In the genomic region with DNA sequence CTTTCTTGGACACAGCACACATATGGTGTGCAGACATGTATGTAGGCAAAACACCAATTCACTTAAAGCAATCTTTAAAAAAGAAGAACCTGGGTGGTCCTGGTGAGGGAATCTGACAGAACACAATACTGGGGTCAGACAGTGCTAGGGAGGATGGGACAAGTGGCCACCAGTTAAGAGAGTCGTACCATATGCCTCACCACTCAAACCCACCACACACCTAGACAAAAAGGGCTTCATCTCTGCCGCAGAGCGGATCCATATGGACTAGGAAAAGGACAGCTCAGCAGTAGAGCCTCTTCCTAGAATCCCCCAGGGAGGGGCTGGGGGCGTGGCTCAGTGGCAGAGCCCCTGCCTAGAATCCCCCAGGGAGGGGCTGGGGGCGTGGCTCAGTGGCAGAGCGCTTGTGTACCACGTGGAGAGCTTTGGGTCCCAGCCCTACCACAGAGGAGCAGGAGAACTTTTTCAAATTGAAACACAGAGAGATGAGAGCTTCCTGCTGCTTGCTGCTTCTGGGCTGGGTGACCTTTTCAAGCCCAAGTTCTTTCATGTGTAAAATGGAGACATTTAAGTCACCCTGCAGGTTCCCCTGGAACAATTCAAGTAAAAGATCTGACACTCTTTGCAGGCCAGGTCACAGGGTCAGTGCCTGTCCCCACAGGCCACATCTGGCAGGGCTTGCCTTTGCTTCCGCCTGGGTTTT, we compare ENCODE assay signal across 9 mouse cellular contexts. TPM values are rescaled to one million over a fixed set of nuclear protein-coding genes. Genes with fewer than 3 reads are reported as not detected.
DNase-seq lines count a peak whose midpoint lies in the region; ATAC-seq and TF ChIP-seq lines count a peak whose summit lies in the region.
"Had no signal": no experiment of that assay in that cellular context is flagged by ENCODE, and none has a peak within 500 bp of the region (broad histone marks: within the 10 kb centered on the region; RNA-seq: fewer than 3 reads in every experiment).

No protein-coding gene starts in this region.

- intact Hi-C loops in gastrocnemius, adult 2 months (cut with DNase I), result no loop called here

- no peak overlapping the region for H3K9ac ChIP-seq in stomach, embryonic 15.5 days

- H3K27ac ChIP-seq in gastrocnemius, adult 2 months, result peak overlapping the region; percentile 20; the same call in 1 of the 2 replicates
- peak overlapping the region; percentile 48 for H3K27ac ChIP-seq in stomach, embryonic 15.5 days

- peaks cover 32% of the 10 kb centered on the region for H3K4me1 ChIP-seq in stomach, embryonic 15.5 days

- H3K36me3 ChIP-seq in stomach, embryonic 15.5 days, result peaks cover 41% of the 10 kb centered on the region

- H3K27me3 ChIP-seq in stomach, embryonic 15.5 days (replicated peaks), result no peaks in the 10 kb centered on the region

- 0 out of 2 replicates have a peak, but pooled peaks have one; percentile 11 for ATAC-seq in stomach, embryonic 15.5 days (ENCODE audit: insufficient read depth, low FRiP score, low read depth)

- TF ChIP-seq CTCF in gastrocnemius, adult 2 months (IDR thresholded peaks at IDR 0.05), result no peak

- 0 out of 2 replicates have a peak overlapping the region, but pooled peaks have one; percentile 10 for H3K4me2 ChIP-seq in stomach, embryonic 15.5 days

- no peaks in the 10 kb centered on the region for H3K9me3 ChIP-seq in stomach, embryonic 15.5 days

- no peak for DNase-seq in gastrocnemius, adult 2 months
- DNase-seq in gastrocnemius, postnatal 25 days, result no peak
- peak; percentile 69 for DNase-seq in testis, postnatal 10 days (ENCODE audit: low spot score)
- no peak for DNase-seq in testis, postnatal 14 days (ENCODE audit: low spot score)
- peak; percentile 80 for DNase-seq in kidney, postnatal 10 days
- DNase-seq in right cerebral cortex, postnatal 25 days, result no peak
- no peak for DNase-seq in right cerebral cortex, adult 18-20 months
- DNase-seq: cerebellum, adult 9-10 months had no signal

- 9% methylated on average over 8 of the region's 8 CpGs for WGBS in stomach, embryonic 15.5 days

- H3K4me3 ChIP-seq in gastrocnemius, adult 2 months, result no peak overlapping the region
- no peak overlapping the region for H3K4me3 ChIP-seq in stomach, embryonic 15.5 days (replicated peaks)

RNA-seq across cellular contexts. Expression of gene Nectin2, which starts 8.8 kb away (rescaled TPM):
- total RNA-seq in gastrocnemius, adult 2 months (2021), result 1 to 10 TPM; 1.4 to 1.5 TPM
- total RNA-seq in gastrocnemius, postnatal 25 days (2021), result 1 to 10 TPM; 2.1 to 3.9 TPM
- polyA plus RNA-seq in stomach, embryonic 15.5 days (2015; fragmentation: Nextera tagmentation; extraction: Ambion mirVana), result 129 and 136 TPM in 2 replicates

RNA-seq across cellular contexts. Expression of gene Tomm40, which starts 26.2 kb away (rescaled TPM):
- total RNA-seq in gastrocnemius, adult 2 months (2021), result 10 to 100 TPM; 41.0 to 52.4 TPM
- 10 to 100 TPM; 45.1 to 45.4 TPM for total RNA-seq in gastrocnemius, postnatal 25 days (2021)
- polyA plus RNA-seq in stomach, embryonic 15.5 days (2015; fragmentation: Nextera tagmentation; extraction: Ambion mirVana), result 161 and 181 TPM in 2 replicates

RNA-seq across cellular contexts. Expression of gene Bcam, which starts 29.3 kb away (rescaled TPM):
- 10 to 100 TPM; 21.9 to 26.7 TPM for total RNA-seq in gastrocnemius, adult 2 months (2021)
- 10 to 100 TPM; 25.3 to 33.9 TPM for total RNA-seq in gastrocnemius, postnatal 25 days (2021)
- 129 and 151 TPM in 2 replicates for polyA plus RNA-seq in stomach, embryonic 15.5 days (2015; fragmentation: Nextera tagmentation; extraction: Ambion mirVana)

RNA-seq across cellular contexts. Expression of gene Apoe, which starts 42.5 kb away (rescaled TPM):
- 10 to 100 TPM; 38.0 to 61.8 TPM for total RNA-seq in gastrocnemius, adult 2 months (2021)
- 100 to 1,000 TPM in 1 of 2 experiments, 10 to 100 TPM in 1; 53.5 to 108 TPM for total RNA-seq in gastrocnemius, postnatal 25 days (2021)
- 363 and 515 TPM in 2 replicates for polyA plus RNA-seq in stomach, embryonic 15.5 days (2015; fragmentation: Nextera tagmentation; extraction: Ambion mirVana)

RNA-seq across cellular contexts. Expression of gene Apoc1, which starts 49.0 kb away (rescaled TPM):
- 1 to 10 TPM in 1 of 2 experiments, under 1 TPM in 1; 0.64 to 1.1 TPM for total RNA-seq in gastrocnemius, adult 2 months (2021)
- 1 to 10 TPM in 1 of 2 experiments, not detected in 1; 3.7 TPM for total RNA-seq in gastrocnemius, postnatal 25 days (2021)
- 36.2 and 52.7 TPM in 2 replicates for polyA plus RNA-seq in stomach, embryonic 15.5 days (2015; fragmentation: Nextera tagmentation; extraction: Ambion mirVana)

Comparison
In these comparisons a context has a peak if more than half of its experiments do, and no peak if none do; other contexts are left out.
1. DNase-seq: peak in testis, postnatal 10 days (single experiment) and kidney, postnatal 10 days (single experiment); none in gastrocnemius, adult 2 months (single experiment), gastrocnemius, postnatal 25 days (single experiment), testis, postnatal 14 days (single experiment), right cerebral cortex, postnatal 25 days (single experiment) and right cerebral cortex, adult 18-20 months (single experiment).